Mouse (Mus musculus): ENCODE data around the gene Actrt2. TPM values are rescaled to one million over a fixed set of nuclear protein-coding genes. Genes with fewer than 3 reads are reported as not detected.

Actrt2 gene
- polyA plus RNA-seq, 1 experiment = not detected

DNA sequence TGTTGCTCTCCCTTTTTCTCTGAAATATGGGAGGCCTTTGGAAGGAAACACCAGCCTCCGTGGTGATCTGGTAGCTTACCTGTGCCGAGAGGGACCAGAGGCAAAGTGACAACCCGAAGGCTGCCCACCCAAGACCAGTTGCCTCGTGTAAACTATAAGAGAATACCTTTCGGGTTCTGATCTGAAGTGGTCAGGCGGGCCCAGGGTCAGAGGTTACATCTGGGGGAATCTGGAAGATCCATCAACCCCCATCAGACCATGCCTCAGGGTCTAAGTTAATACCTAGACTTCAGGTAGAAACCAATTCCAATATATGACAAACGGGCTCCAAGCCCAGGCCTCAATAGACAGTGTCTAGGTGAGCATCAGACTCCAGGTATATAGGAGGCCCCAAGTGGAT is 35.3 kb upstream of the Actrt2 start:
- no peak overlapping the region for H3K27ac ChIP-seq (ENCODE audit: insufficient read depth, low read length)
- no peak overlapping the region for H3K4me3 ChIP-seq (ENCODE audit: insufficient read depth, low read length)
- H3K4me1 ChIP-seq (ENCODE audit: control insufficient read depth, insufficient read depth, low read length) = no peaks in the 10 kb centered on the region; the same call in 1 of the 2 replicates
- TF ChIP-seq CTCF (IDR thresholded peaks at IDR 0.05; ENCODE audit: extremely low read depth, insufficient read depth, low read length) = no peak
- no peak for TF ChIP-seq POLR2A (IDR thresholded peaks at IDR 0.05; ENCODE audit: extremely low read depth, insufficient read depth, low read length)

DNA sequence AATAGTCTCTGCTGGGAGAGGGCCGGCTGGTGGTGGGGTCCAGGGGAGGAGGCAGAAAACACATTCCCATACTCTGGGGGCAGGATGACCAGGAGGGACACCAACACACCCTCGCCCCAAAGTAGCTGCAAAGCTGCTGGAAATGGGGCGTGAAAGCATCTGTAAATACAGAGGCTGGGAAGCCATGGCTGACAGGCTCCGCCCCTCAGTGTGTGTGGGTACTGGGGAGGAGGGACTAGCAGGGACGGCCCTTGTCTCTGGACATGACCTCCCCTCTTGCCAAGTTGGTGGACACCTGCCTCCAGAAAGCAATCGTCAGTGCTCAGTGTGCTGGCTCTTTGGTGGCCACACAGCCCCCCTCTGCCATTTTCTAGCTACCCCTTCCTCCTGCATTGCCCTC is 34.5 kb upstream of the Actrt2 start:
- no peaks in the 10 kb centered on the region; the same call in 1 of the 2 replicates for H3K4me1 ChIP-seq (ENCODE audit: control insufficient read depth, insufficient read depth, low read length)
- H3K4me3 ChIP-seq (ENCODE audit: insufficient read depth, low read length) = no peak overlapping the region
- H3K27ac ChIP-seq (ENCODE audit: insufficient read depth, low read length) = no peak overlapping the region
- TF ChIP-seq CTCF (IDR thresholded peaks at IDR 0.05; ENCODE audit: extremely low read depth, insufficient read depth, low read length) = no peak
- no peak for TF ChIP-seq POLR2A (IDR thresholded peaks at IDR 0.05; ENCODE audit: extremely low read depth, insufficient read depth, low read length)

DNA sequence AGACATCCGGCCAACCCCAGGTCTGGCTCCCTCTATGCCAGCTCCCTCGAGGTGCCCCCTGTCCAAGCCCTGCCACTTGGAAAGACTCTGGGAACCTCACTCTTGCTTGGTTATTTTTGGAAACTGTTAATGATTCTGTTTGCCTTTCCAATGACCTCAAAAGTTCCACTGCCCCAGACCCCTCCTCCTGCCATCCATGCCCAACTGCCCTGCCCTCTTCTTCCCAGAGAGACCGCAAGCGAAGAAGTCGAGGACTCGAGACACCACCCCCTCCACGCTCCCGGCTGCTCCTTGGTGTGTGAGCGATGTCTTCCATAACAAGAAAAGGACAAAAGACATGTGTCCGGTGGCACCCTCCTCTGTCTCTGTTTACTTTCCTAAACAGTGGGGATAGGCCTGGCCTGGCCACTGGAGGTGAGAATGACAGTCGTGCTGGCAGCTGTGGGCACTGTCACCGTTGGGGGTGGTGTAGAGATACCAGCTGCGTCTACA is 33.3 kb upstream of the Actrt2 start:
- no peak overlapping the region for H3K4me3 ChIP-seq (ENCODE audit: insufficient read depth, low read length)
- TF ChIP-seq POLR2A (IDR thresholded peaks at IDR 0.05; ENCODE audit: extremely low read depth, insufficient read depth, low read length) (no peak), CTCF (IDR thresholded peaks at IDR 0.05; ENCODE audit: extremely low read depth, insufficient read depth, low read length) (no peak)
- H3K4me1 ChIP-seq (ENCODE audit: control insufficient read depth, insufficient read depth, low read length) = no peaks in the 10 kb centered on the region; the same call in 1 of the 2 replicates
- H3K27ac ChIP-seq (ENCODE audit: insufficient read depth, low read length) = no peak overlapping the region

DNA sequence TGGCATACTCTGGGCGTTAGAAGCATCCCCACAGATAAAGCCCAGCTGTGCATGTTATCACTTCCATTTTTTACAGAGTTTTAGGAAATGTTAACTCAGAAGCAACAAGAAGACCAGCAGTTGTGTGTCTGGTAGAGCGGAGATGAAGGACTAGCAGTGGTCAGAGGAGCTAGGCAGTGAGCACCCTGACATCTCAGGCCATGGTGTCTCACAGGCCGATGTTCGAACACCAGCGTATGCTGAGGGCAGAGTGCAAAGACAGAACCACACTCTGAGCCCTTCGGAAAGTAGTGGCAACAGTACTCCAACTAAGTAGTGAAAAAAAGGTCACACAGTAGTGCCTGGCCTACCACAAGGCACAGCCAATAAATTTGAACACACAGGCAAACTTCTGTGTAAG is 32.8 kb upstream of the Actrt2 start:
- TF ChIP-seq POLR2A (IDR thresholded peaks at IDR 0.05; ENCODE audit: extremely low read depth, insufficient read depth, low read length) = no peak
- TF ChIP-seq CTCF (IDR thresholded peaks at IDR 0.05; ENCODE audit: extremely low read depth, insufficient read depth, low read length) = no peak
- H3K27ac ChIP-seq (ENCODE audit: insufficient read depth, low read length) = no peak overlapping the region
- H3K4me1 ChIP-seq (ENCODE audit: control insufficient read depth, insufficient read depth, low read length) = no peaks in the 10 kb centered on the region; the same call in 1 of the 2 replicates
- H3K4me3 ChIP-seq (ENCODE audit: insufficient read depth, low read length) = no peak overlapping the region

DNA sequence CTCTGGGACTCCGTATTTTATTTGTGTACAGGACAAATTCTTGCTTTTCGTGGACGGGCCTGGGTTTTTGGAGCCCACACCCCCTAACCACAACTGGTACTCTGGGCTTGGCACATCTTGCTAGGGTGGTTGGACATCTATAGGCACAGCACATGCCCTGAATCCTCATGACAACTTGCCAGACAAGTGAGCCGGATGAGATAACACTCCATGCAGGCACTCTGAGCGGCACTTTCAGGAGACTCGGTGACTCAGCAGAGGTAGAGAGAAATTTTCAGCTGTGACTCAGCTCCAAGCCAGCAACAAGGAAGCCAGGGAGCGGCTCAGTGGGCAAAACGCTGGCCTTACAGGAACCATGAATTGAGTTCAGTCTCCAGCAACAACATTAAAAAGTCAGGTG is 31.6 kb upstream of the Actrt2 start:
- TF ChIP-seq CTCF (IDR thresholded peaks at IDR 0.05; ENCODE audit: extremely low read depth, insufficient read depth, low read length) = no peak
- TF ChIP-seq POLR2A (IDR thresholded peaks at IDR 0.05; ENCODE audit: extremely low read depth, insufficient read depth, low read length) = no peak
- no peak overlapping the region for H3K27ac ChIP-seq (ENCODE audit: insufficient read depth, low read length)
- H3K4me3 ChIP-seq (ENCODE audit: insufficient read depth, low read length) = no peak overlapping the region
- H3K4me1 ChIP-seq (ENCODE audit: control insufficient read depth, insufficient read depth, low read length) = no peaks in the 10 kb centered on the region; the same call in 1 of the 2 replicates

DNA sequence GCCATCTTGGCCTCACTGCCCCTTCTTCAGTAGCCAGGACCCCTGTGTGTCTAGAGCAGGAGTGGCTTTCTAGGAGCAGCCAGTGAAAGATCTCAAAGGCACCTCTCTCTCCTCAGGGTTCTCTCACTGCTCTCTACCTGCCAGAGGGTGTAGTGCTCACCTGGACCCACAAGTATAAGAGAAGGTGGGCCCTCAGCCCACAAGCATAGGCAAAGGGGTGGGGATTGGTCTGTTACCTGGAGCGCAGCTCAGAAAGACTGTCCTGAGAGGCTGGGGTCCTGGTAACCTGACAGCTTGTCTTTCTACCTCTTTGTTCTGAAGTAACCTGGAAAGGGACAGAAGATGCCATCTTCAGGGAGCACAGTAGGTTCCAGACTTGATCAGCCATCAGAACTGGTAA is 31.0 kb upstream of the Actrt2 start:
- TF ChIP-seq POLR2A (IDR thresholded peaks at IDR 0.05; ENCODE audit: extremely low read depth, insufficient read depth, low read length) (no peak), CTCF (IDR thresholded peaks at IDR 0.05; ENCODE audit: extremely low read depth, insufficient read depth, low read length) (no peak)
- Histone ChIP-seq H3K27ac (ENCODE audit: insufficient read depth, low read length) (no peak overlapping the region), H3K4me1 (ENCODE audit: control insufficient read depth, insufficient read depth, low read length) (no peaks in the 10 kb centered on the region; the same call in 1 of the 2 replicates), H3K4me3 (ENCODE audit: insufficient read depth, low read length) (no peak overlapping the region)

DNA sequence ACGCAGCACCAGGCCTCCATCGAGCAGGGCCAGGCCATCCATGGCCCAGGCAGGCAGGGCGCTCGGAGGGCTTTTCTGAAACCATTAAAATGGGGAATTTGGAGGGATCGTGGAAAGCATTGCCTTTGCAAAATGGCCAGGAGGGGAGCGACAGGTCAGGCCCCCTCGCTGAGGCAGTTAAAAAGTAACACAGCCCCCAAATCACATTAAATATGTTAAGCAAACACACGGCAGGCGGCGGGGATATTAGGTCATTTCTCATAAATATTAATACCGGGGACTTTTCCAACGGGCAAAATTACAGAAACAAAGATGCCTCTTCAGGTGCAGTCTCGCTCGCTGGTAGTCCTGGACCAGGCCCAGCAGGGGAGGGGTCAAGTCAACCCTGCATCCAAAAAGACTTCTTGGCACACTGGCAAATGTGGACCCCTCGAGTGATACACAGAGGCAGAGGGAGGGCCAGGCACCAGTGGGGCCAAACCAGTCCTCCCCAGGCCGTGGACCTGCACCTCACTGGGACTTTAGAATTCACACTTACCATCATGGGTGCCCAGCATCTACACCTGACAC is 30.4 kb upstream of the Actrt2 start:
- Histone ChIP-seq H3K27ac (ENCODE audit: insufficient read depth, low read length) (no peak overlapping the region), H3K4me1 (ENCODE audit: control insufficient read depth, insufficient read depth, low read length) (no peaks in the 10 kb centered on the region; the same call in 1 of the 2 replicates), H3K4me3 (ENCODE audit: insufficient read depth, low read length) (no peak overlapping the region)
- TF ChIP-seq POLR2A (IDR thresholded peaks at IDR 0.05; ENCODE audit: extremely low read depth, insufficient read depth, low read length) = no peak

DNA sequence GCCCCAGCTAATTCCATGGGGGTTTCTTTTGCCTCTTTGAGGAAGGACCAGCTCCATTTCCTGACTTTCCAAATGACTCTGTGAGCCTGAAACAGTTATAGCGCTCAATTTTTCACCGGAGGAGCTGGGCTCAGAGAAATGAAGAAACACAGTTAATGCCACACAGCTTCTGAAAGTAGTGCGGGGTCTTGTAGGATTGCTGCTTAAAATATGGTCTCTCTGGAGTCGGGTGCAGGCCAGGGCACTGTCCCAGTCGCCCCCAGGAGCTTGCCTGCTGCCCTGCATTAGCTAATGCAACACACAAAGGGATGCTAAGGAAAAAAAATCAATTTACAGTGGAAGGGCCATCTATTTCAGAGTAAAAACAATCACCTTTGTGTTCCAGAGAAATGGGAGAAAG is 29.8 kb upstream of the Actrt2 start:
- H3K4me1 ChIP-seq (ENCODE audit: control insufficient read depth, insufficient read depth, low read length) = no peaks in the 10 kb centered on the region; the same call in 1 of the 2 replicates
- H3K4me3 ChIP-seq (ENCODE audit: insufficient read depth, low read length) = no peak overlapping the region
- H3K27ac ChIP-seq (ENCODE audit: insufficient read depth, low read length) = no peak overlapping the region
- no peak for TF ChIP-seq POLR2A (IDR thresholded peaks at IDR 0.05; ENCODE audit: extremely low read depth, insufficient read depth, low read length)
- no peak for TF ChIP-seq CTCF (IDR thresholded peaks at IDR 0.05; ENCODE audit: extremely low read depth, insufficient read depth, low read length)

DNA sequence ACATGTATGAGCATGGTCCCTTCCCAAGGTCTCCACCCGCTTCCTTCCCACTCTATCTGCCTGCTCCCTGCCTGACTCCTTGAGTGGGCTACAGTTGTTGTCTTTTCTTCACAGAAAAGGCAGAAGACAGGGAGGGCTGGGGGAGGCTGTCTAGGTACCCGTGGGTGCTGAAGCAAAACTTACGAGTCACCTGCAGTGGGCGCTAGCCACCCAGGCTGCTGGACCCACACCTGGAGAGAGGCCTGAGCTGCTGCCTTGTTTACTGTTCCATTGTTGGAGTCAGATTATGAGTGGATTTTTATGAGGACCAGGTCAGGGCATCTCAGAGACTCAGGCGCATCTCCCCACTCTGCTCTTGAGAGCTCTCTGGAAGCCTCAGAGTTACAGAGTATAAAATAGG is 28.9 kb upstream of the Actrt2 start:
- Histone ChIP-seq H3K4me1 (ENCODE audit: control insufficient read depth, insufficient read depth, low read length) (no peaks in the 10 kb centered on the region; the same call in 1 of the 2 replicates), H3K27ac (ENCODE audit: insufficient read depth, low read length) (no peak overlapping the region), H3K4me3 (ENCODE audit: insufficient read depth, low read length) (no peak overlapping the region)
- no peak for TF ChIP-seq CTCF (IDR thresholded peaks at IDR 0.05; ENCODE audit: extremely low read depth, insufficient read depth, low read length)
- TF ChIP-seq POLR2A (IDR thresholded peaks at IDR 0.05; ENCODE audit: extremely low read depth, insufficient read depth, low read length) = no peak

DNA sequence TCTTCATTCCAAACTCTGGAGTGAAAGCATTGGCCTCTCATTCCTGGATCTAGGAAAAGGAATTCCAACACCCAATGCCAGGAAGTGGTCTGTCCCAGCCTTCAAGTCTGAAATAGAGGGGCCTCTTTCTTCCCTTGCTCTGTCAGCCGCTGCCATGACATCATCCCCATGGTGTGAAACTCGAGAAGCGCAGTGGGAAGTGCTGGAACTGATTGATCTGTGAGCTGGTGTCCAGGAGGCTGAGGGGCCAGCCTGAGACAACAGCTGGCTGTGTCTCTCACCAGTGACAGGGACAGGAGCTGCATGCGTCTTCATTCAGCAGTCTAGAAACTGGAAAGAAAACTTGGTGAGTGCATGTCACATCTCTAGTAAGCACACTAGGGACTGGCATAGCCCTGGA is 28.5 kb upstream of the Actrt2 start:
- no peak for TF ChIP-seq CTCF (IDR thresholded peaks at IDR 0.05; ENCODE audit: extremely low read depth, insufficient read depth, low read length)
- TF ChIP-seq POLR2A (IDR thresholded peaks at IDR 0.05; ENCODE audit: extremely low read depth, insufficient read depth, low read length) = no peak
- no peaks in the 10 kb centered on the region; the same call in 1 of the 2 replicates for H3K4me1 ChIP-seq (ENCODE audit: control insufficient read depth, insufficient read depth, low read length)
- no peak overlapping the region for H3K27ac ChIP-seq (ENCODE audit: insufficient read depth, low read length)
- H3K4me3 ChIP-seq (ENCODE audit: insufficient read depth, low read length) = no peak overlapping the region
